Mouse (Mus musculus): ENCODE data around the gene Nhej1.

The Nhej1 gene

GRCm38 (mm10) chr1:74939762-74940161 lies 185.2 kb downstream of the Nhej1 start:
- DNase-seq (ENCODE audit: extremely low read depth, low read depth, low spot score): no peak

GRCm38 (mm10) chr1:74936221-74936830 lies 188.7 kb downstream of the Nhej1 start:
- DNase-seq (ENCODE audit: extremely low read depth, low read depth, low spot score): no peak

- DNase-seq (ENCODE audit: extremely low read depth, low read depth, low spot score): no peak
These were observed 189.6 kb downstream of the Nhej1 start, which contains the start of gene Cfap65 for GRCm38 (mm10) chr1:74935402-74935801. Gene Cfap65, minus strand, starts transcription at chr1:74935599.

GRCm38 (mm10) chr1:74927621-74928296 lies 197.2 kb downstream of the Nhej1 start:
- DNase-seq (ENCODE audit: extremely low read depth, low read depth, low spot score): no peak

- no peak for DNase-seq (ENCODE audit: extremely low read depth, low read depth, low spot score)
These were observed 198.3 kb downstream of the Nhej1 start for GRCm38 (mm10) chr1:74926721-74927120.

GRCm38 (mm10) chr1:74924464-74924863 lies 200.5 kb downstream of the Nhej1 start:
- no peak for DNase-seq (ENCODE audit: extremely low read depth, low read depth, low spot score)
